Mouse (Mus musculus): ENCODE measurements at regions not wholly inside any gene's neighbourhood (a gene's known extent, or its start where the extent isn't known, plus 50 kb on each side); places are given as distances from the start of the nearest gene placed in this dataset.

- no peak for TF ChIP-seq CTCF (IDR thresholded peaks at IDR 0.05; ENCODE audit: low read depth)
- TF ChIP-seq EP300 (optimal IDR thresholded peaks at IDR 0.05), result no peak
Measured at GRCm38 (mm10) chr9:67115991-67116390, 66.8 kb upstream of the Tpm1 start.

Measured in stomach, postnatal 0 days (tissue).